Mouse (Mus musculus) limb, embryonic 11.5 days (tissue): ENCODE data around the gene Tada1. TPM values are rescaled to one million over a fixed set of nuclear protein-coding genes. Genes with fewer than 3 reads are reported as not detected.

Source experiments
- ATAC-seq: fragments of 200-750 bp; cut with Nextera tagmentation; 2 replicates; pipeline ENCODE4 v1.8.0; 2017; ENCODE audit warnings: low read depth; ENCODE audit not compliant: insufficient number of reproducible peaks, low FRiP score, low TSS enrichment
- DNase-seq: peaks from one replicate; pipeline ENCODE4 v3.0.0-alpha.2; 2015; ENCODE audit warnings: low spot score
- H3K27ac ChIP-seq: fragments of 300-500 bp; sonication (generic); replicated peaks from 2 replicates; pipeline ENCODE4 v1.5.1; 2014; ENCODE audit warnings: low read depth, mild to moderate bottlenecking, low read length
- H3K27me3 ChIP-seq: fragments of 300-500 bp; sonication (generic); 2 replicates; pipeline ENCODE4 v1.6.1; 2014; ENCODE audit warnings: mild to moderate bottlenecking, low read length, mixed read lengths; ENCODE audit not compliant: control insufficient read depth, insufficient read depth
- H3K36me3 ChIP-seq: fragments of 300-500 bp; sonication (generic); 2 replicates; pipeline ENCODE4 v1.6.1; 2014; ENCODE audit warnings: mild to moderate bottlenecking, low read length, moderate library complexity, mixed read lengths; ENCODE audit not compliant: control insufficient read depth, insufficient read depth
- H3K4me1 ChIP-seq: fragments of 300-500 bp; sonication (generic); 2 replicates; pipeline ENCODE4 v1.6.1; 2014; ENCODE audit warnings: low read length, mixed read lengths; ENCODE audit not compliant: control insufficient read depth, insufficient read depth
- H3K4me2 ChIP-seq: fragments of 300-500 bp; sonication (generic); 2 replicates; pipeline ENCODE4 v1.6.1; 2014; ENCODE audit warnings: low read depth, mild to moderate bottlenecking, moderate library complexity; ENCODE audit not compliant: severe bottlenecking
- H3K4me3 ChIP-seq: fragments of 300-500 bp; sonication (generic); 2 replicates; pipeline ENCODE4 v1.5.1; 2014; ENCODE audit warnings: low read depth, low read length
- H3K9ac ChIP-seq: fragments of 300-500 bp; sonication (generic); 2 replicates; pipeline ENCODE4 v1.6.1; 2014; ENCODE audit warnings: mild to moderate bottlenecking, low read length
- H3K9me3 ChIP-seq: fragments of 300-500 bp; sonication (generic); 2 replicates; pipeline ENCODE4 v1.6.1; 2016; ENCODE audit warnings: low read length; ENCODE audit not compliant: control insufficient read depth
- WGBS: fragments of 180-500 bp; shearing (Covaris S2); extraction: QIAGEN DNeasy Blood & Tissue Kit; methylation state at CpG from one replicate; pipeline ENCODE4 v1.1.7; 2014; 5-methylcytosine and 5-hydroxymethylcytosine counted together
- polyA plus RNA-seq: library from polyadenylated mRNA; unstranded; fragments of >200 nt; fragmentation: Nextera tagmentation; extraction: Ambion mirVana; gene quantifications from 2 replicates; pipeline ENCODE4 v1.2.1, GENCODE M21; 2014

Tada1 gene
- polyA plus RNA-seq: 67.8 and 68.1 TPM in 2 replicates

GRCm38 (mm10) chr1:166379013-166379629 is at the start of gene Tada1:
Gene Tada1, plus strand, starts transcription at chr1:166379097.
- ATAC-seq (peak; percentile 90), DNase-seq (peak; percentile 97)
- H3K4me3 ChIP-seq: peak within 1 kb of the TSS; percentile 65
- WGBS: under 1% methylated on average over 71 of the region's 81 CpGs
- no peaks in the 10 kb centered on the region for H3K9me3 ChIP-seq
- peak within 1 kb of the TSS; percentile 76 for H3K27ac ChIP-seq
- peaks cover 5% of the 10 kb centered on the region for H3K36me3 ChIP-seq
- peaks cover 8% of the 10 kb centered on the region for H3K4me1 ChIP-seq
- no peaks in the 10 kb centered on the region for H3K27me3 ChIP-seq
- H3K9ac ChIP-seq: peak within 1 kb of the TSS; percentile 84
- H3K4me2 ChIP-seq: peak within 1 kb of the TSS; percentile 81

DNA sequence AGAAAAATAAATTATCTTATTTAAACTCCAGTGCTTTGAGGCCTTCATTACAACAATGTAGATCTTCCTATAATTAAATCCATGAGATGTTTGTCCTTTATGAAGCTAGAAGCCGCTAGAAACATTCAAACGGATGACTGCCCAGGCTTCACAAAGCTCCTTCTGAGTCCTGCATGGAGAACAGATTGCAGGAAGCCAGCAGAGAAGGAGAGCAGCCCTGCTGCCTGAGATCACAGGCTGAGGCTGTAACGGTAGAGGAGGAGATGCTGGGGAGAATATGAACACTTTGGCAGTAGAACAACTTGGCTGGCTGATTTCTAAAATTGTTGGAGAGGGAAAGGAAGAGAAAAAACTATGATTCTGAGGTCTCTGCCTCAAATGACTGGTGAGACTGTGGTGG is 48.1 kb upstream of the Tada1 start:
- Histone ChIP-seq H3K9me3 (no peaks in the 10 kb centered on the region), H3K27me3 (no peaks in the 10 kb centered on the region), H3K4me2 (no peak overlapping the region), H3K36me3 (no peaks in the 10 kb centered on the region), H3K27ac (no peak overlapping the region), H3K4me3 (no peak overlapping the region), H3K4me1 (no peaks in the 10 kb centered on the region), H3K9ac (no peak overlapping the region)
- DNase-seq (no peak), ATAC-seq (no peak)
- 70% methylated on average over 3 of the region's 3 CpGs for WGBS

DNA sequence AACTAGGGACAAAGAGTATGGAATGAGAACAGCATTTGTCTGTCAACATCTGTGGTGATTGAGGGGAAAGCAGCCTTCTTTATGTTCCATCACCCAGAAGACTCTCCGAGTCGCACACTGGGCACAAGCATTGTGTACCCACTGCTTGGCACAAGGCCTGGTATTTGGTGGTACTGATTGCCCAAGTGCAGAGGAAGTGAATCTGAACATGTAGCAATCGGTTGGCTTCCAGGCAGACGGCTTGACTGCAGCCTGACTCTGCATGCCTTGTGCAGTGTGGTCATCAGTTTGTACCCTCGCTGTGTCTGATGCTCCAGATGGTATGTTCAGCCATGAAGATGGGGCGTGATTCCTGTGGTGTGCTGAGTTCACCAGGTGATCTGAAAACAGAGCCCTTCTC is 39.8 kb upstream of the Tada1 start:
- Histone ChIP-seq H3K4me3 (no peak overlapping the region), H3K27me3 (no peaks in the 10 kb centered on the region), H3K27ac (no peak overlapping the region), H3K4me1 (no peaks in the 10 kb centered on the region), H3K4me2 (no peak overlapping the region), H3K9me3 (no peaks in the 10 kb centered on the region), H3K36me3 (no peaks in the 10 kb centered on the region), H3K9ac (no peak overlapping the region)
- DNase-seq (no peak), ATAC-seq (no peak)
- 92% methylated on average over 6 of the region's 6 CpGs for WGBS

DNA sequence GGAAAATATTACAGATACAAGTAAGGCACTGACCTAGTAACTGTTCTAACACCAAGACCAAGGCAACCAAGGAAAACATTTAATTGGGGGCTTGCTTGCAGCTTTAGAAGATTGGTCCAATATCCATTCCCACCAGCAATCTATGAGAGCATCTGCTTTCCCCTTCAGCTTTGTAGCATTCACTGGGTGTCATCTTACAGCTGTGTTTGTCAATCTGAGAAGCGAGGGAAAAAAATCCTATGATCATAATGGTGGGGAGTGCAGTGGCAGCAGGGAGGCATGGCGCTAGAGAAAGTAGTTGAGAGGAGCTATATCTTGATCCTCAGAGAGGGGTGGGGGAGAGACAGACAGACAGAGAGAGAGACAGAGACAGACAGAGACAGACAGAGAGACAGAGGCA is 36.8 kb upstream of the Tada1 start:
- Histone ChIP-seq H3K9ac (no peak overlapping the region), H3K4me2 (no peak overlapping the region), H3K9me3 (no peaks in the 10 kb centered on the region), H3K4me1 (0 out of 2 replicates have a peak, but pooled peaks cover 6% of the 10 kb centered on the region), H3K27ac (no peak overlapping the region), H3K36me3 (no peaks in the 10 kb centered on the region), H3K27me3 (no peaks in the 10 kb centered on the region), H3K4me3 (no peak overlapping the region)
- no peak for ATAC-seq
- no peak for DNase-seq
- WGBS: 78% methylated on average over 2 of the region's 2 CpGs

DNA sequence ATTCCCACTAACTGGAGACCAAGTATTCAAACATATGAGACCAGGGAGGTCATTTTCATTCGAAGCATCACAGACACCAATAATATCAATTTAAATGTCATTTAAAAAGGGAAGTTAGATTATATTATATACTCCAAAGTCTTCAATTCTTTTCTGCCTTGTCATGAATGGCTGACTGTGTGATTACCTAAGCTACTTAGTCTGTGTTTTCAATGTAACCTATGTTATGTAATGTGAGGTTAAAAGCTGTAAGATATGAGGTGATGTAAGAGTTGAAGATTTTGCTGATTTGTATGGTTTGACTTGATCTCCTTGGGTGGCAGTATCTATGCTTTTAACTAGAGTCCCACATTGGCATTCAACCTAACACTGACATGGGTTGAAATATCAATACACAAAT is 36.4 kb upstream of the Tada1 start:
- Histone ChIP-seq H3K4me3 (no peak overlapping the region), H3K27ac (no peak overlapping the region), H3K4me1 (0 out of 2 replicates have a peak, but pooled peaks cover 6% of the 10 kb centered on the region), H3K27me3 (no peaks in the 10 kb centered on the region), H3K36me3 (no peaks in the 10 kb centered on the region), H3K9me3 (no peaks in the 10 kb centered on the region), H3K4me2 (no peak overlapping the region), H3K9ac (no peak overlapping the region)
- WGBS: 94% methylated on average over 1 of the region's 1 CpGs
- ATAC-seq (no peak), DNase-seq (no peak)

DNA sequence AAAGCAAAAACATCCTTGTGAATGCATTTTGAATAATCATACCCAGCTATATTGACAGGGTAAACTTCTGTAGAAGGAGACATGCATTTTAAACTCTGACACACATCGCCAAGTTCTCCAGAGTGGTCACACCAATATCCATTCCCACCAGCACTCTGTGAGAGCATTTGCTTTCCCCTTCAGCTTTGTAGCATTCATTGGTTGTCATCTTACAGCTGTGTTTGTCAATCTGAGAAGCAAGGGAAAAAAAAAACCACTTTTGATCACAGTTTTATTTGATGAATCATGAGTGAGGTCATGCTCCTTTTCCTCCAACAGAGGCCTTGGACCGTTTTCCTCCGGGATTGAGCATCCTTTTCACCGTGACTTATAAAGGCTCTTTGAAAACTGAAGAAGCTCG is 35.3 kb upstream of the Tada1 start:
- H3K9me3 ChIP-seq: no peaks in the 10 kb centered on the region
- no peak overlapping the region for H3K27ac ChIP-seq
- ATAC-seq (no peak), DNase-seq (no peak)
- no peak overlapping the region for H3K4me2 ChIP-seq
- 0 out of 2 replicates have a peak, but pooled peaks cover 6% of the 10 kb centered on the region for H3K4me1 ChIP-seq
- 68% methylated on average over 5 of the region's 5 CpGs for WGBS
- no peak overlapping the region for H3K4me3 ChIP-seq
- H3K27me3 ChIP-seq: no peaks in the 10 kb centered on the region
- no peaks in the 10 kb centered on the region for H3K36me3 ChIP-seq
- no peak overlapping the region for H3K9ac ChIP-seq

- no peaks in the 10 kb centered on the region for H3K9me3 ChIP-seq
- no peak overlapping the region for H3K4me3 ChIP-seq
- 47% methylated on average over 8 of the region's 8 CpGs for WGBS
- no peak overlapping the region for H3K4me2 ChIP-seq
- H3K9ac ChIP-seq: no peak overlapping the region
- ATAC-seq: peak; percentile 54; the same call in 1 of the 2 replicates
- no peak overlapping the region for H3K27ac ChIP-seq
- peaks cover 12% of the 10 kb centered on the region for H3K4me1 ChIP-seq
- no peaks in the 10 kb centered on the region for H3K27me3 ChIP-seq
- no peaks in the 10 kb centered on the region for H3K36me3 ChIP-seq
- peak; percentile 49 for DNase-seq
Observed at GRCm38 (mm10) chr1:166344300-166345077, 34.4 kb upstream of the Tada1 start.

DNA sequence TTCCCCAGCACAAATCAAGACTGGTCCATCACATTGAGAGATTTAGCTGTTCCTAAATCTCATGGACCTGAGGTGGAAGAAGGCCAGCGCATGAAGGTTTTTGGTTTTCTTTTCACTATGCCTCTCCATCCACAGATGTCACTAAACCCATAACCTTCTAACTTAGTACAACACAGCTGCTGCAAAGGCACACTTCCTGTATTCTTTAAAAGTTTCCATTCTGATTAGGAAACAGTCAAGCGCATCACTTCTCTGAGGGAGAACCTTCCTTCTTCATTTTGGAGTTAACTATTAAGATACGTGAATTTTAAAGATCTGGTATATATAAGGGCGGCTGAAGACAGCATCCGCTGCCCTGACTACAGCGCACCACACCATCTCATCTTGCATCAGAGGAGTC is 33.3 kb upstream of the Tada1 start:
- no peak for ATAC-seq
- Histone ChIP-seq H3K27ac (no peak overlapping the region), H3K27me3 (no peaks in the 10 kb centered on the region), H3K4me1 (peaks cover 16% of the 10 kb centered on the region), H3K36me3 (no peaks in the 10 kb centered on the region), H3K4me3 (no peak overlapping the region), H3K9me3 (no peaks in the 10 kb centered on the region), H3K4me2 (no peak overlapping the region), H3K9ac (no peak overlapping the region)
- no peak for DNase-seq
- 97% methylated on average over 6 of the region's 6 CpGs for WGBS
